Mouse (Mus musculus): ENCODE results near the gene Pou6f2.

The Pou6f2 gene

GRCm38 (mm10) chr13:18397586-18397985, at the start of gene Pou6f2:
Pou6f2 (minus strand) TSS chr13:18397686.
- in situ Hi-C loops (cut with MboI, MseI): no loop called here

- in situ Hi-C loops (cut with MboI, MseI): no loop called here
These were observed 42.4 kb upstream of the Pou6f2 start for GRCm38 (mm10) chr13:18439858-18440257.

- in situ Hi-C loops (cut with MboI, MseI): no loop called here
These were observed 9.8 kb downstream of the Pou6f2 start for GRCm38 (mm10) chr13:18387673-18388072.

GRCm38 (mm10) chr13:18363373-18363772, 34.1 kb downstream of the Pou6f2 start:
- in situ Hi-C loops (cut with MboI, MseI): no loop called here

- in situ Hi-C loops (cut with MboI, MseI): no loop called here
These were observed 52.7 kb downstream of the Pou6f2 start for GRCm38 (mm10) chr13:18344580-18345333.

- in situ Hi-C loops (cut with MboI, MseI): no loop called here
These were observed 58.5 kb downstream of the Pou6f2 start for GRCm38 (mm10) chr13:18338910-18339501.

GRCm38 (mm10) chr13:18338022-18338421, 59.5 kb downstream of the Pou6f2 start:
- in situ Hi-C loops (cut with MboI, MseI): no loop called here

- in situ Hi-C loops (cut with MboI, MseI): no loop called here
These were observed 63.5 kb downstream of the Pou6f2 start for GRCm38 (mm10) chr13:18334035-18334434.

GRCm38 (mm10) chr13:18332596-18332995, 64.9 kb downstream of the Pou6f2 start:
- in situ Hi-C loops (cut with MboI, MseI): no loop called here

GRCm38 (mm10) chr13:18323980-18324678, 73.4 kb downstream of the Pou6f2 start:
- in situ Hi-C loops (cut with MboI, MseI): no loop called here

GRCm38 (mm10) chr13:18323407-18323806, 74.1 kb downstream of the Pou6f2 start:
- in situ Hi-C loops (cut with MboI, MseI): no loop called here

GRCm38 (mm10) chr13:18312613-18313012, 84.9 kb downstream of the Pou6f2 start:
- in situ Hi-C loops (cut with MboI, MseI): no loop called here

- in situ Hi-C loops (cut with MboI, MseI): no loop called here
These were observed 88.5 kb downstream of the Pou6f2 start for GRCm38 (mm10) chr13:18309024-18309423.

- in situ Hi-C loops (cut with MboI, MseI): no loop called here
These were observed 90.9 kb downstream of the Pou6f2 start for GRCm38 (mm10) chr13:18306506-18307145.

GRCm38 (mm10) chr13:18299966-18300365, 97.5 kb downstream of the Pou6f2 start:
- in situ Hi-C loops (cut with MboI, MseI): no loop called here

GRCm38 (mm10) chr13:18293438-18293837, 104.0 kb downstream of the Pou6f2 start:
- in situ Hi-C loops (cut with MboI, MseI): no loop called here

- in situ Hi-C loops (cut with MboI, MseI): no loop called here
These were observed 107.1 kb downstream of the Pou6f2 start for GRCm38 (mm10) chr13:18290253-18290914.

GRCm38 (mm10) chr13:18287536-18287935, 110.0 kb downstream of the Pou6f2 start:
- in situ Hi-C loops (cut with MboI, MseI): no loop called here

GRCm38 (mm10) chr13:18282361-18282982, 115.0 kb downstream of the Pou6f2 start:
- in situ Hi-C loops (cut with MboI, MseI): no loop called here

- in situ Hi-C loops (cut with MboI, MseI): no loop called here
These were observed 116.4 kb downstream of the Pou6f2 start for GRCm38 (mm10) chr13:18281084-18281483.

GRCm38 (mm10) chr13:18253131-18253530, 144.4 kb downstream of the Pou6f2 start:
- in situ Hi-C loops (cut with MboI, MseI): no loop called here

Measured in T-helper 1 cell (primary cell).